Mouse (Mus musculus) G1E (cell line): ENCODE results near the gene Med13l. TPM values are rescaled to one million over a fixed set of nuclear protein-coding genes. Genes with fewer than 3 reads are reported as not detected.

Experiments
- ATAC-seq: 2 replicates; pipeline ENCODE4 v1.8.0; 2016; ENCODE audit warnings: mild to moderate bottlenecking; ENCODE audit not compliant: insufficient number of reproducible peaks, poor library complexity, low FRiP score, severe bottlenecking; ENCODE audit errors: extremely low read depth
- DNase-seq: peaks from one replicate; pipeline ENCODE4 v3.0.0; 2012; ENCODE audit warnings: low spot score
- H3K27me3 ChIP-seq: 2 replicates; pipeline ENCODE4 v1.6.1; 2012; ENCODE audit warnings: mild to moderate bottlenecking, low read length, inconsistent platforms; ENCODE audit not compliant: insufficient read depth
- H3K36me3 ChIP-seq: replicated peaks from 2 replicates; pipeline ENCODE3; 2012; ENCODE audit warnings: mild to moderate bottlenecking, inconsistent platforms
- H3K4me1 ChIP-seq: 2 replicates; pipeline ENCODE4 v1.6.1; 2012; ENCODE audit warnings: low read depth, low read length, inconsistent platforms, mixed read lengths; ENCODE audit not compliant: insufficient read depth
- H3K4me3 ChIP-seq: 2 replicates; pipeline ENCODE4 v1.5.1; 2012; ENCODE audit warnings: low read depth, mild to moderate bottlenecking, inconsistent platforms, low read length, moderate library complexity, mixed read lengths
- H3K9me3 ChIP-seq: replicated peaks from 2 replicates; pipeline ENCODE4 v1.6.1; 2012; ENCODE audit warnings: inconsistent platforms
- CTCF ChIP-seq: IDR thresholded peaks from 2 replicates; pipeline ENCODE4 v1.5.1; 2012; ENCODE audit warnings: low read depth, low read length, inconsistent platforms, mixed read lengths
- GATA1 ChIP-seq: IDR thresholded peaks from 2 replicates; pipeline ENCODE4 v1.6.1; 2012; ENCODE audit warnings: borderline replicate concordance, low read length, inconsistent platforms, mixed read lengths
- GATA2 ChIP-seq: IDR thresholded peaks from 2 replicates; pipeline ENCODE4 v1.6.1; 2012; ENCODE audit warnings: low read depth, low read length, inconsistent platforms, borderline replicate concordance
- POLR2AphosphoS5 ChIP-seq: IDR thresholded peaks from 2 replicates; pipeline ENCODE4 v1.6.1; 2012; ENCODE audit warnings: low read depth, low read length, inconsistent platforms; ENCODE audit not compliant: insufficient replicate concordance
- TAL1 ChIP-seq: conservative IDR thresholded peaks from 2 replicates; pipeline ENCODE4 v1.6.1; 2012; ENCODE audit warnings: low read depth, low read length, inconsistent platforms, mixed read lengths
- polyA plus RNA-seq: library from polyadenylated mRNA; stranded (reverse); fragments of >175 nt; gene quantifications from 2 replicates; pipeline ENCODE4 v1.2.3, GENCODE M21; 2012
- total RNA-seq, 2 experiments: library from RNA; stranded (forward) in 1 of 2; stranded (reverse) in 1 of 2; fragments of 200-1000 nt in 1 of 2; fragments of >200 nt in 1 of 2; fragmentation: Nextera tagmentation in 1 of 2; gene quantifications; 2 replicates each; pipeline ENCODE4 v1.2.3; 2014 to 2017

The Med13l gene
- total and polyA plus RNA-seq, 3 experiments, result 16.8 to 91.7 (median 17.9) TPM

- DNase-seq, result no peak
- no peaks in the 10 kb centered on the region for H3K27me3 ChIP-seq
- no peaks in the 10 kb centered on the region for H3K9me3 ChIP-seq
- peaks cover 48% of the 10 kb centered on the region for H3K4me1 ChIP-seq
- peaks cover 73% of the 10 kb centered on the region for H3K36me3 ChIP-seq
- H3K4me3 ChIP-seq, result peak overlapping the region; percentile 13; the same call in 1 of the 2 replicates
- no peak for TF ChIP-seq POLR2AphosphoS5
- no peak for TF ChIP-seq GATA1
- TF ChIP-seq CTCF, result no peak
- no peak for TF ChIP-seq GATA2
- TF ChIP-seq TAL1, result no peak
- ATAC-seq, result no peak
Measured at GRCm38 (mm10) chr5:118614116-118614515, 53.6 kb downstream of the Med13l start.

GRCm38 (mm10) chr5:118614571-118614981 lies 54.1 kb downstream of the Med13l start:
- DNase-seq (peak; percentile 45), ATAC-seq (no peak; the same call in 1 of the 2 replicates)
- Histone ChIP-seq H3K9me3 (no peaks in the 10 kb centered on the region), H3K4me3 (no peak overlapping the region), H3K36me3 (peaks cover 69% of the 10 kb centered on the region), H3K4me1 (peaks cover 44% of the 10 kb centered on the region), H3K27me3 (no peaks in the 10 kb centered on the region)
- TF ChIP-seq CTCF, result no peak
- TF ChIP-seq GATA1, result no peak
- TF ChIP-seq TAL1, result no peak
- no peak for TF ChIP-seq POLR2AphosphoS5
- no peak for TF ChIP-seq GATA2

GRCm38 (mm10) chr5:118618963-118619610 lies 58.6 kb downstream of the Med13l start:
- ATAC-seq (no peak), DNase-seq (no peak)
- H3K9me3 ChIP-seq, result no peaks in the 10 kb centered on the region
- no peaks in the 10 kb centered on the region for H3K27me3 ChIP-seq
- H3K4me3 ChIP-seq, result no peak overlapping the region
- H3K36me3 ChIP-seq, result peaks cover 53% of the 10 kb centered on the region
- peaks cover 34% of the 10 kb centered on the region for H3K4me1 ChIP-seq
- TF ChIP-seq GATA1, result no peak
- TF ChIP-seq GATA2, result no peak
- no peak for TF ChIP-seq POLR2AphosphoS5
- TF ChIP-seq TAL1, result no peak
- no peak for TF ChIP-seq CTCF

- DNase-seq, result no peak
- H3K36me3 ChIP-seq, result peaks cover 53% of the 10 kb centered on the region
- no peaks in the 10 kb centered on the region for H3K27me3 ChIP-seq
- TF ChIP-seq TAL1, result no peak
- H3K4me3 ChIP-seq, result 0 out of 2 replicates have a peak overlapping the region, but pooled peaks have one; percentile 11
- no peak for ATAC-seq
- H3K9me3 ChIP-seq, result no peaks in the 10 kb centered on the region
- peaks cover 29% of the 10 kb centered on the region for H3K4me1 ChIP-seq
Measured at GRCm38 (mm10) chr5:118619801-118620200, 59.3 kb downstream of the Med13l start.

- ATAC-seq, result no peak
- no peak for DNase-seq
- H3K36me3 ChIP-seq, result peaks cover 50% of the 10 kb centered on the region
- H3K27me3 ChIP-seq, result no peaks in the 10 kb centered on the region
- H3K4me3 ChIP-seq, result no peak overlapping the region
- peaks cover 24% of the 10 kb centered on the region for H3K4me1 ChIP-seq
- TF ChIP-seq GATA1, result no peak
- TF ChIP-seq POLR2AphosphoS5, result no peak
- no peak for TF ChIP-seq CTCF
- no peak for TF ChIP-seq GATA2
- TF ChIP-seq TAL1, result no peak
- no peaks in the 10 kb centered on the region for H3K9me3 ChIP-seq
Measured at GRCm38 (mm10) chr5:118620330-118620910, 59.9 kb downstream of the Med13l start.

GRCm38 (mm10) chr5:118621877-118622276 lies 61.4 kb downstream of the Med13l start:
- peaks cover 22% of the 10 kb centered on the region for H3K4me1 ChIP-seq
- no peak for DNase-seq
- peaks cover 49% of the 10 kb centered on the region for H3K36me3 ChIP-seq
- no peak overlapping the region for H3K4me3 ChIP-seq
- ATAC-seq, result no peak
- H3K27me3 ChIP-seq, result no peaks in the 10 kb centered on the region
- TF ChIP-seq TAL1 (no peak), GATA1 (no peak), CTCF (no peak), GATA2 (no peak), POLR2AphosphoS5 (no peak)
- no peaks in the 10 kb centered on the region for H3K9me3 ChIP-seq

- DNase-seq, result no peak
- no peaks in the 10 kb centered on the region for H3K27me3 ChIP-seq
- peaks cover 50% of the 10 kb centered on the region for H3K36me3 ChIP-seq
- peaks cover 22% of the 10 kb centered on the region for H3K4me1 ChIP-seq
- no peaks in the 10 kb centered on the region for H3K9me3 ChIP-seq
- no peak overlapping the region for H3K4me3 ChIP-seq
- TF ChIP-seq GATA2, result no peak
- no peak for ATAC-seq
Measured at GRCm38 (mm10) chr5:118622346-118622745, 61.9 kb downstream of the Med13l start.
